Mouse (Mus musculus): ENCODE measurements around the gene Tmprss11d. TPM values are rescaled to one million over a fixed set of nuclear protein-coding genes. Genes with fewer than 3 reads are reported as not detected.

Gene Tmprss11d
- polyA plus RNA-seq (2012; rRNA removed), result 0.40 and 0.43 TPM in 2 replicates

DNA sequence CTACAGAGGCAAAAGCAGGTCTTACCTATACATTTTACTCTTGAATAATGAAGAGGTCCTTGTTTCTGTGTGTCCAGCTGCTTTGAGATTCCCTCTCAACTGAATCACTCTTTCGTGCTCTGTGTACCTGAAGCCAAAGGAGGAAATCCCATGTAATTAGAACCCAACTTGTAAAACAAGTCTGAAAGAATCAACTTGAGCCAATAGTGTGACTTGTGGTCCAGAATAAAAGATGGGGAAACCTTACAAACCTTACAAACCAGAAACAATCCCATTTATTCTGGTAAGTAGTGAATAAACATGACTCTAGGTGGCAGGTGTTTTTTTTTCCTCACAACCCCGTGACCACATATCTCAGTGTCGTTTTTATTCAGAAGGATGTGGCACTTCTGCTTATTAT, at the start of gene Tmprss11d:
TSS of gene Tmprss11d (minus strand) at position 101 of the 400 bp plus-strand sequence.
- TF ChIP-seq CTCF (IDR thresholded peaks at IDR 0.05; ENCODE audit: control insufficient read depth, insufficient read depth, insufficient replicate concordance, low read depth, low read length) (no peak), POLR2A (IDR thresholded peaks at IDR 0.05; ENCODE audit: control insufficient read depth, low read depth, low read length) (no peak)
- Histone ChIP-seq H3K27ac (ENCODE audit: control insufficient read depth, insufficient read depth, low read depth, low read length) (no peak within 1 kb of the TSS), H3K27me3 (ENCODE audit: control insufficient read depth, insufficient read depth, low read length) (no peaks in the 10 kb centered on the region), H3K4me3 (ENCODE audit: control insufficient read depth, low read depth, low read length) (no peak within 1 kb of the TSS), H3K4me1 (ENCODE audit: control insufficient read depth, insufficient read depth, low read length) (no peaks in the 10 kb centered on the region), H3K36me3 (ENCODE audit: control insufficient read depth, insufficient read depth, low read length) (no peaks in the 10 kb centered on the region)

DNA sequence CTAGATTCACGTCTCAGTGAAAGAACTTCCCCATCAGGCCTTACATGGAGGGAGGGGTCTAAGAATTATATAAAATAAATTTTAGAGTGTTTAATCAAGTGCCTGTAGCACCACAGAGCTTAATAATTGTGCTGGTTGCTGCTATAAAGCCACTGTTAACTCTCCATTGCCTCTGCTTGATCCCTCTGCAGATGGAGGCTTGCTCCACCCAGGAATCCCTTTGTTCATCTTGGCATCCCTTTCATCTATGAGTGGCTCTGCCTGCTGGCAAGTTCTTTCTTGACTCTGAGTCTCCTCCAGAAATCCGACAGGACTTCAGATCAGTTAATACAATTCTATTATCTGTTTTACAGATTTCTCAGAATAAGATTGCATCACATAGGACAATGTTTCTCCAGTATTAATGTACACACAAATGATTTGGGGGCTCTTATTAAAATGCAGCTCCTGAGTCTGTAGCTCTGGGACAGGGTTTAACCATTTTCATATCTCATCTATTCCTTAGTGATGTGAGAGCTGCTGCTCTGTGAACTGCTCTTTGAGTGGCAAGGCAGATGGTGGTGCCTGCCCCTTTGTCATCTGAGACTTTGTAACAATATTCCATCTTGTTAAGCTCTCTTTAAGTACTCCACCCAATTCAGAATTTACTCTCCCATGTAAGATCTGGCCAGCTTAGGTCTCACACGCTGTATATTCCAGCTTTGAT, 48.3 kb upstream of the Tmprss11d start:
- TF ChIP-seq CTCF (IDR thresholded peaks at IDR 0.05; ENCODE audit: control insufficient read depth, insufficient read depth, insufficient replicate concordance, low read depth, low read length), result no peak
- TF ChIP-seq POLR2A (IDR thresholded peaks at IDR 0.05; ENCODE audit: control insufficient read depth, low read depth, low read length), result no peak
- Histone ChIP-seq H3K4me3 (ENCODE audit: control insufficient read depth, low read depth, low read length) (no peak overlapping the region), H3K4me1 (ENCODE audit: control insufficient read depth, insufficient read depth, low read length) (no peaks in the 10 kb centered on the region), H3K27me3 (ENCODE audit: control insufficient read depth, insufficient read depth, low read length) (no peaks in the 10 kb centered on the region), H3K27ac (ENCODE audit: control insufficient read depth, insufficient read depth, low read depth, low read length) (no peak overlapping the region), H3K36me3 (ENCODE audit: control insufficient read depth, insufficient read depth, low read length) (no peaks in the 10 kb centered on the region)

DNA sequence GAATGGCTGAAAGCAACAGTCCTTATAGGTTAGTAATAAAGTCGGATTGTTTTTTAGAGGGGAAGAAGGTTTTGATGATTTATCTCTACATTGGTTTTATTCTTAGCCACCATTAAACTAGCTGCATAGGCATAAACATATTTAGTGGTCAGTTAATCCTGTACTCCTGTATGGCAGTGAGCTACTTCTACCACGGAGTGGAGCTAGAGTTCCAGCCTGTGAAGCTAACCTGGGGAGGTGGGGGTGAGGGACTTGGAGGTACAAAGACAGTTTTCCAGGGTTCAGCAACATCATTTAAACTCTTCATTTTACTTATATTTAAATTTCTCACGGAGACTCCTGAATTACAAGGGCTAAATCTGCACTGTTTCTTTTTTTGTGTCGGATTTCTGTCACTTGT, 46.3 kb upstream of the Tmprss11d start:
- peak; percentile 14; the same call in 1 of the 2 replicates for TF ChIP-seq CTCF (IDR thresholded peaks at IDR 0.05; ENCODE audit: control insufficient read depth, insufficient read depth, insufficient replicate concordance, low read depth, low read length)
- TF ChIP-seq POLR2A (IDR thresholded peaks at IDR 0.05; ENCODE audit: control insufficient read depth, low read depth, low read length), result no peak
- no peak overlapping the region for H3K4me3 ChIP-seq (ENCODE audit: control insufficient read depth, low read depth, low read length)
- H3K27ac ChIP-seq (ENCODE audit: control insufficient read depth, insufficient read depth, low read depth, low read length), result no peak overlapping the region
- no peaks in the 10 kb centered on the region for H3K4me1 ChIP-seq (ENCODE audit: control insufficient read depth, insufficient read depth, low read length)
- H3K36me3 ChIP-seq (ENCODE audit: control insufficient read depth, insufficient read depth, low read length), result no peaks in the 10 kb centered on the region
- no peaks in the 10 kb centered on the region for H3K27me3 ChIP-seq (ENCODE audit: control insufficient read depth, insufficient read depth, low read length)

DNA sequence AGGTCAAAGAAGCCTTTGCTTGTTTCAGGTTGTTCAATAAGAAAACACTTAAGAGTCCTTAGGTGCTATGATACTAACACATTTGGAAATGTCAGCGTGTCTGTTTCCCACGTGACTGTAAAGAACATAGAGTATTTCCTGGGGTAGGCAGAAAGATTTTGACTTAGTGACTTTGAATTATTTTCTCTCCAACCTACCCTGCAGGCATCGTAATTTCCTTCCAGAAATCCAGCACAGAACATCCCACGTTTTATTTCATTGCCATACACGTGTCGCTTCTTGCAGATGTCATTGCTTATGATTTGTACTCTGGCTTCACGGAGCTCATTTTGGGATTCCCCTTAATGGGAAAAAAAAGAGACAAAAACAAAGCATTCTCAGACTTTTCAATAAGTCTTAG, 41.1 kb upstream of the Tmprss11d start:
- Histone ChIP-seq H3K27ac (ENCODE audit: control insufficient read depth, insufficient read depth, low read depth, low read length) (no peak overlapping the region), H3K36me3 (ENCODE audit: control insufficient read depth, insufficient read depth, low read length) (no peaks in the 10 kb centered on the region), H3K27me3 (ENCODE audit: control insufficient read depth, insufficient read depth, low read length) (no peaks in the 10 kb centered on the region), H3K4me1 (ENCODE audit: control insufficient read depth, insufficient read depth, low read length) (no peaks in the 10 kb centered on the region), H3K4me3 (ENCODE audit: control insufficient read depth, low read depth, low read length) (no peak overlapping the region)
- TF ChIP-seq POLR2A (IDR thresholded peaks at IDR 0.05; ENCODE audit: control insufficient read depth, low read depth, low read length) (no peak), CTCF (IDR thresholded peaks at IDR 0.05; ENCODE audit: control insufficient read depth, insufficient read depth, insufficient replicate concordance, low read depth, low read length) (no peak)

DNA sequence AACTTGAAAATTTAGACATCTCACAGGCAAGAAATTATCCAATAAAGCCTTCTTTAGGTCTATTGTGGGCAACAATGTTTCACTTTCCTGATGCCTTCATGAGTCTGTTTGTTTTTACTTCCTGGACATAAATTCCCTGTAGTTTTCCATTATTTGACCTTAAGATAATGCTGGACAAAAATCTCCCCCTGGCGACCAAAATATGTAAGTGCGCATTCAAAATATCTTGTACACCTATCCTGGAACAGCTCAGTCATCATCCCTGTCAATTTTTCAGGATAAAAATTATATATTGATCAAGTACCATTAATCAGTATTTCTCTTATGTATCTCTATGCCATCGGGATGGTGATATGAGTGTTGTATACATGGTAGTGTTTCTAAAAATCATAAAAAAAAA, 37.6 kb upstream of the Tmprss11d start:
- TF ChIP-seq CTCF (IDR thresholded peaks at IDR 0.05; ENCODE audit: control insufficient read depth, insufficient read depth, insufficient replicate concordance, low read depth, low read length) (no peak), POLR2A (IDR thresholded peaks at IDR 0.05; ENCODE audit: control insufficient read depth, low read depth, low read length) (no peak)
- no peak overlapping the region for H3K4me3 ChIP-seq (ENCODE audit: control insufficient read depth, low read depth, low read length)
- H3K4me1 ChIP-seq (ENCODE audit: control insufficient read depth, insufficient read depth, low read length), result no peaks in the 10 kb centered on the region
- no peak overlapping the region for H3K27ac ChIP-seq (ENCODE audit: control insufficient read depth, insufficient read depth, low read depth, low read length)
- no peaks in the 10 kb centered on the region for H3K27me3 ChIP-seq (ENCODE audit: control insufficient read depth, insufficient read depth, low read length)
- H3K36me3 ChIP-seq (ENCODE audit: control insufficient read depth, insufficient read depth, low read length), result no peaks in the 10 kb centered on the region

DNA sequence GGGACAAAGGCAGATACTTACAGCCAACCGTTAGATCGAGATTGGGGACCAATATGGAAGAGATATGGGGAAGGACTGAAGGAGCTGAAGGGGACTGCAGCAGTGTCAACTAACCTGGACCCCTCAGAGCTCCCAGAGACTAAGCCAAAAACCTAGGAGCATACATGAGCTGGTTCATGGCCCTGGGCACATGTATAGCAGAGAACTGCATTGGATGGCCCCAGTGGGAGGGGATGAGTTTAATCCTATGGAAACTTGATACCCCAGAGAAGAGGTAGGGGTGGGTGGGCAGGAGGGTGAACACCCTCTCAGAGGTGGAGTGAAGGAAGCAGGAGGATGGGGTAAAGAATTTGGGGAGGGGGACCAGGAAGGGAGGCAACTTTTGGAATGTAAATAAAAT, 34.7 kb upstream of the Tmprss11d start:
- no peak overlapping the region for H3K27ac ChIP-seq (ENCODE audit: control insufficient read depth, insufficient read depth, low read depth, low read length)
- H3K4me1 ChIP-seq (ENCODE audit: control insufficient read depth, insufficient read depth, low read length), result no peaks in the 10 kb centered on the region
- no peaks in the 10 kb centered on the region for H3K27me3 ChIP-seq (ENCODE audit: control insufficient read depth, insufficient read depth, low read length)
- H3K4me3 ChIP-seq (ENCODE audit: control insufficient read depth, low read depth, low read length), result no peak overlapping the region
- no peak for TF ChIP-seq POLR2A (IDR thresholded peaks at IDR 0.05; ENCODE audit: control insufficient read depth, low read depth, low read length)
- no peak for TF ChIP-seq CTCF (IDR thresholded peaks at IDR 0.05; ENCODE audit: control insufficient read depth, insufficient read depth, insufficient replicate concordance, low read depth, low read length)
- no peaks in the 10 kb centered on the region for H3K36me3 ChIP-seq (ENCODE audit: control insufficient read depth, insufficient read depth, low read length)

DNA sequence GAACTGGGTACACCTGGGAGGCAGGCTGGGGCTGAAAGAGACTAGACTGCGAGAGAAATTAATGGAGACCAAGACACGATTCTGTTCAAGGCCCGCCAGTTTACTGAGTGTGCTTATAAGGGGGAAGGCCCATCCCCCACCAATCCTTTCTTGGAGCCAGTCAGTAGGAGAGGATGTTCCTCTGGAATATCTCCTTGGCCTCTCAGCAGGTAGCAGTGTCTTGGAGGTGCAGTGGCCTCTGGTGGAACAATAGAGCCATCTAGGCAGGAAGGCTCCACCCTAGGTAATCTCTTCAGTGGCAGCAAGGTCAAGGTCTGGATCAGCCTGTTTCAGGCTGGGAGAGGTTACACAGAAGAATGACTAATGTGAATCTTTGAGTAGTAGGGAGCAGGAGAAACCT, 34.0 kb upstream of the Tmprss11d start:
- Histone ChIP-seq H3K27ac (ENCODE audit: control insufficient read depth, insufficient read depth, low read depth, low read length) (no peak overlapping the region), H3K4me1 (ENCODE audit: control insufficient read depth, insufficient read depth, low read length) (no peaks in the 10 kb centered on the region), H3K27me3 (ENCODE audit: control insufficient read depth, insufficient read depth, low read length) (no peaks in the 10 kb centered on the region), H3K36me3 (ENCODE audit: control insufficient read depth, insufficient read depth, low read length) (no peaks in the 10 kb centered on the region), H3K4me3 (ENCODE audit: control insufficient read depth, low read depth, low read length) (no peak overlapping the region)
- no peak for TF ChIP-seq POLR2A (IDR thresholded peaks at IDR 0.05; ENCODE audit: control insufficient read depth, low read depth, low read length)
- no peak for TF ChIP-seq CTCF (IDR thresholded peaks at IDR 0.05; ENCODE audit: control insufficient read depth, insufficient read depth, insufficient replicate concordance, low read depth, low read length)
